Mouse (Mus musculus): Measurements from ENCODE around the gene Trmt11. TPM values are rescaled to one million over a fixed set of nuclear protein-coding genes. Genes with fewer than 3 reads are reported as not detected.
A peak's percentile ranks its signal among the peaks of the same experiment; 100 is the strongest.
"Not testable (repeated sequence)": the region's sequence is repeated elsewhere in the genome, so short reads cannot be mapped to it uniquely, and the experiment has no call there.

The Trmt11 gene
- polyA plus RNA-seq, 1 experiment from 2014 or later, result 24.3 TPM

DNA sequence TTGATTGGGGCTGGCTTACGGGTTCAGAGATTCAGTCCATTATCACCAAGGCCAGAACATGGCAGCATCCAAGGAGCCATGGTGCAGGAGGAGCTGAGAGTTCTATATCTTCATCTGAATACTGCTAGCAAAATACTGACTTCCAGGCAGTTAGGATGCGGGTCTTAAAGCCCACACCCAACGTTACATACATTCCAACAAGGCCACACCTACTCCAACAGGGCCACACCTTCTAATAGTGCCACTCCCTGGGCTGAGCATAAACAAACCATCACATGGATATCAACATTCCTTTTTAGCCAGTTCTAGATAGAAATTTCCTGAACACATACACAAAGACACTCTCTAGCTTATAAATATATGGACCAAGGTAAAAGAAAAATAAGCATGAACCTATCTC, 29.0 kb upstream of the Trmt11 start, which contains the start of gene Hint3:
Gene Hint3 (minus strand): TSS at position 120 of the 400 bp plus-strand sequence.
- Histone ChIP-seq H3K4me3 (replicated peaks; ENCODE audit: low read depth, low read length) (no peak within 1 kb of the TSS), H3K9ac (ENCODE audit: low read depth, low read length) (no peak within 1 kb of the TSS), H3K4me2 (ENCODE audit: low read length) (no peak within 1 kb of the TSS), H3K9me3 (replicated peaks; ENCODE audit: low read length) (no peaks in the 10 kb centered on the region), H3K27me3 (ENCODE audit: insufficient read depth, low read length) (no peaks in the 10 kb centered on the region), H3K36me3 (ENCODE audit: insufficient read depth, low read length) (no peaks in the 10 kb centered on the region), H3K27ac (no peak within 1 kb of the TSS), H3K4me1 (replicated peaks; ENCODE audit: insufficient read depth, low read length) (no peaks in the 10 kb centered on the region)
- ATAC-seq (replicated peaks; ENCODE audit: low FRiP score, low read depth) (no peak), DNase-seq (ENCODE audit: low spot score) (no peak)
- 84% methylated on average over 3 of the region's 3 CpGs for WGBS
- no peak for TF ChIP-seq CTCF (IDR thresholded peaks at IDR 0.05; ENCODE audit: low read depth)

DNA sequence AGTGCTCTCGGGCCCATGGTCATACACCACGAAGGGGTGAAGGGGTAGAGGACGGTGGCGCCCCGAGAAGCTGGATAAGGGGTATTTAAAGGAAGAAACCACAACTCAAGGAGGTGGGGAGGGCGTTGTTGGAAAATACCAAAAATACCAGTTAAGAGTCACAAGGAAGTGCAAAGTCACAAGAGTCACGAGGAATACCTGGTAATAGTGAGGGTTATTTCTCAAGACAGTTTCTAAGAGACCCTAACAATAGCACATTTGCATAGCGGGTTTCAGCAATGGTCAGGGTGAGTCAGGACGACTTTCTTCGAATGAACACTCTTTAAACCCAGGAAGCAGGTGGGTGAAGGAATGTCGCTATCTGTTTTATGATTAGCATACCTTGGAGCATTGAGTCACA, 27.9 kb upstream of the Trmt11 start:
- whole genome bisulfite sequencing, result 91% methylated on average over 11 of the region's 11 CpGs
- not testable (repeated sequence) for H3K4me3 ChIP-seq (replicated peaks; ENCODE audit: low read depth, low read length); DNase-seq (ENCODE audit: low spot score); ATAC-seq (replicated peaks; ENCODE audit: low FRiP score, low read depth); H3K4me1 ChIP-seq (replicated peaks; ENCODE audit: insufficient read depth, low read length); H3K27ac ChIP-seq; H3K9ac ChIP-seq (ENCODE audit: low read depth, low read length); H3K4me2 ChIP-seq (ENCODE audit: low read length); H3K9me3 ChIP-seq (replicated peaks; ENCODE audit: low read length); H3K27me3 ChIP-seq (ENCODE audit: insufficient read depth, low read length); H3K36me3 ChIP-seq (ENCODE audit: insufficient read depth, low read length)

DNA sequence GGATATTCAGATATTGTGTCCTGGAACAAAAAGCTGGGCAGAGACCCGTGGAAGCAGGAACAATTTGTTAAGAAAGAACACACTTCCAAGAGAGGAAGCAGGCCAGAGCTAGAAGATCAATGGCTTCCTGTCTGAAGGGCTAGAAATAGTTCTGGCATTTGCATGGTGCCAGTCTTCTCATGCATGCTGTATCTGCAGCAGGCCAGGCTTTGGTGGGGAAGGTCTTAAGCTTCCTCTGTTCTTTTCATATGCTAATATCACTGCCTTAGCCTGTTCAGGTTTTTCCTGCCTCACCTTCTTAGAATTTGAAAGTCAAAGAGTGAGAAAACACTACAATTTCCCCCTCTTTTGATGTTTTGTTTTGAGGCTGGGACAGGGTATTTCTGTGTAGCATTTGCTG, 27.0 kb upstream of the Trmt11 start:
- no peak overlapping the region for H3K4me2 ChIP-seq (ENCODE audit: low read length)
- no peaks in the 10 kb centered on the region for H3K36me3 ChIP-seq (ENCODE audit: insufficient read depth, low read length)
- H3K9me3 ChIP-seq (replicated peaks; ENCODE audit: low read length), result no peaks in the 10 kb centered on the region
- no peak for ATAC-seq (replicated peaks; ENCODE audit: low FRiP score, low read depth)
- no peak overlapping the region for H3K4me3 ChIP-seq (replicated peaks; ENCODE audit: low read depth, low read length)
- peak; percentile 47 for DNase-seq (ENCODE audit: low spot score)
- H3K4me1 ChIP-seq (replicated peaks; ENCODE audit: insufficient read depth, low read length), result no peaks in the 10 kb centered on the region
- H3K27me3 ChIP-seq (ENCODE audit: insufficient read depth, low read length), result no peaks in the 10 kb centered on the region
- 35% methylated on average over 1 of the region's 1 CpGs for WGBS
- TF ChIP-seq CTCF (IDR thresholded peaks at IDR 0.05; ENCODE audit: low read depth), result no peak
- H3K9ac ChIP-seq (ENCODE audit: low read depth, low read length), result no peak overlapping the region
- H3K27ac ChIP-seq, result peak overlapping the region; percentile 10; the same call in 1 of the 2 replicates

DNA sequence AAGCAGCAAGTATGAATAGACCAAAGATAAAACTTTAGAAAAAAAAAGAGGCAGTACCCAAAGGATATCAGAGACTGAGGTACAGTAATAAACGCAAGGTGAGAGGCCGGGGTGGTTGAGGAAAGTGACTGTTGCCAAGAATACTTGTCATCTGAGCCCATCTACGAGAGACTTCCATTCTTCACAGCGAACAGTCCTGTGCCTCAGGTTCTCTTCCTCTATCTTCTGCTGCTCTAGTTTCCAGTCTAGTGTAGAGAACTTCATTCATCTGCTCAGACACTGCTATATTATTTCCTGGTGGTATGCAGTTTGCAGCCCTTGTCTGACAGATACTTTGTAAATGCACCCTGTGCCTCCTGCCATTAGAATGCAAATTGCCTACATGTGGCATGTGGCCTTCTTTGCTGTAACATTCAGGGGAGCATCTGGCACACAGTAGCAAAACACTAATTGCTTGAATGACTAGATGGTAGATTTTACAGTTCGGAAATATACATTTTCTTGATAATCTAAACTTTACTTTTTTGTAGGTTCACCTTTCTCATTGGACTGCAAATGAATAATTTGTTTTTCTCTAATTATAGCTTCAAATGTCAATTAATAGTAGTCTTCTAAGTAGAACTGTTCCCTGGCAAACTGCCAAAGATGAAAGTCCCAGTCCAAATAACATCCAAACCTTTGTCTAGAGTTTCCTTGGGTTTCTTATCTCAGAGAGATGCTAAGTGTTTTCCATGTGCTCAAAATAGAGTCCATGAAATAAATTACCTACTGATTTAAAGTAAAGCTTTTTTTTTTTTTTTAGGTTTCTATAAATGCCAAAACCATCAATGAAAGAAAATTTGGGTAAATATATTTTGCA, 23.8 kb upstream of the Trmt11 start:
- Histone ChIP-seq H3K4me1 (replicated peaks; ENCODE audit: insufficient read depth, low read length) (no peaks in the 10 kb centered on the region), H3K4me2 (ENCODE audit: low read length) (no peak overlapping the region), H3K27ac (no peak overlapping the region), H3K9ac (ENCODE audit: low read depth, low read length) (no peak overlapping the region), H3K4me3 (replicated peaks; ENCODE audit: low read depth, low read length) (no peak overlapping the region), H3K9me3 (replicated peaks; ENCODE audit: low read length) (no peaks in the 10 kb centered on the region), H3K27me3 (ENCODE audit: insufficient read depth, low read length) (no peaks in the 10 kb centered on the region), H3K36me3 (ENCODE audit: insufficient read depth, low read length) (no peaks in the 10 kb centered on the region)
- no peak for ATAC-seq (replicated peaks; ENCODE audit: low FRiP score, low read depth)
- 66% methylated on average over 5 of the region's 5 CpGs for WGBS
- TF ChIP-seq CTCF (IDR thresholded peaks at IDR 0.05; ENCODE audit: low read depth), result no peak
- peak; percentile 9 for DNase-seq (ENCODE audit: low spot score)

DNA sequence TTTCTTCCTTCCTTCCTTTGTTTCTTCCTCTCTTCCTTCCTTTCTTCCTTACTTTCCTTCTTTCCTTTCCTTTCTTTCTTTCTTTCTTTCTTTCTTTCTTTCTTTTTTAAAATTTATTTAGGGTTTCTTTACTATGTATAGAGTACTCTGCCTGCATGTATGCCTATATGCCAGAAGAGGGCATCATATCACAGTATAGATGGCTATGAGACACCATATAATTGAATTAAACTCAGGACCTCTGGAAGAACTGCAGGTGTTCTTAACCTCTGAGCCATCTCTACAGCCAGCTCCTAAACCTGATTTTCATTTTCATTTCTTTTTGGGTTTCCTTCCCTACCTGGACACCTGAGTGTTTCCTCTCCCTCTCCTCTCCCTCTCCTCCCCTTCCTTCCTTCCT, 22.4 kb upstream of the Trmt11 start:
- H3K9ac ChIP-seq (ENCODE audit: low read depth, low read length), result no peak overlapping the region
- no peak overlapping the region for H3K4me2 ChIP-seq (ENCODE audit: low read length)
- ATAC-seq (replicated peaks; ENCODE audit: low FRiP score, low read depth) (no peak), DNase-seq (ENCODE audit: low spot score) (peak; percentile 73)
- peak; percentile 66 for TF ChIP-seq CTCF (IDR thresholded peaks at IDR 0.05; ENCODE audit: low read depth)
- no peaks in the 10 kb centered on the region for H3K9me3 ChIP-seq (replicated peaks; ENCODE audit: low read length)
- no peaks in the 10 kb centered on the region for H3K36me3 ChIP-seq (ENCODE audit: insufficient read depth, low read length)
- no peak overlapping the region for H3K27ac ChIP-seq
- H3K4me1 ChIP-seq (replicated peaks; ENCODE audit: insufficient read depth, low read length), result no peaks in the 10 kb centered on the region
- H3K4me3 ChIP-seq (replicated peaks; ENCODE audit: low read depth, low read length), result no peak overlapping the region
- H3K27me3 ChIP-seq (ENCODE audit: insufficient read depth, low read length), result no peaks in the 10 kb centered on the region

DNA sequence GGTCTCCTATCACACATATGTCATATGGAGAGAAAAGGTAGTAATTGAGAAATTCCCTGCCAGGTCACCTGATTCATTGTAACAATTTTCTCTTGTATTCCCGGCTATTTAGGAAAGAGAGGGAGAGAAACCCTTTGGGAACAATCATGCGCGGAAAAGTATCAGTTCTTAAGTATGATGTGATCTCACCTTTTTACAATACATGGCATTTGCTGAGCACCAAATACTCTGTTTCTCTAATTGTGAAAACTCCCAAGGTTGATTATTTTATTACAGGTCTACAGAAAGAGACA, 18.3 kb upstream of the Trmt11 start:
- DNase-seq (ENCODE audit: low spot score), result no peak
- peak overlapping the region; percentile 77; the same call in 1 of the 2 replicates for H3K9ac ChIP-seq (ENCODE audit: low read depth, low read length)

More for the DNA sequence above, 18.3 kb upstream of the Trmt11 start:
- H3K4me3 ChIP-seq (replicated peaks; ENCODE audit: low read depth, low read length), result peak overlapping the region; percentile 68
- no peak for TF ChIP-seq CTCF (IDR thresholded peaks at IDR 0.05; ENCODE audit: low read depth)
- H3K27ac ChIP-seq, result peak overlapping the region; percentile 94; the same call in 1 of the 2 replicates
- 40% methylated on average over 3 of the region's 3 CpGs for WGBS
- H3K36me3 ChIP-seq (ENCODE audit: insufficient read depth, low read length), result no peaks in the 10 kb centered on the region
- H3K4me1 ChIP-seq (replicated peaks; ENCODE audit: insufficient read depth, low read length), result no peaks in the 10 kb centered on the region; the same call in 1 of the 2 replicates
- ATAC-seq (replicated peaks; ENCODE audit: low FRiP score, low read depth), result no peak
- peak overlapping the region; percentile 81 for H3K4me2 ChIP-seq (ENCODE audit: low read length)
- H3K9me3 ChIP-seq (replicated peaks; ENCODE audit: low read length), result no peaks in the 10 kb centered on the region
- H3K27me3 ChIP-seq (ENCODE audit: insufficient read depth, low read length), result no peaks in the 10 kb centered on the region
